Mouse (Mus musculus): Measurements from ENCODE around the gene Mterf1a. TPM values are rescaled to one million over a fixed set of nuclear protein-coding genes. Genes with fewer than 3 reads are reported as not detected.

Mterf1a gene
- polyA plus RNA-seq, 3 experiments from 2014 or later: 23.3 to 36.2 (median 33.8) TPM

Other genes starting within 250 kb of the Mterf1a start
- gene Tmbim7, start 242.8 kb downstream of the Mterf1a start, polyA plus RNA-seq (2017; shearing (Covaris generic)): not detected
- gene Gatad1, start 236.7 kb downstream of the Mterf1a start, polyA plus RNA-seq (2017; shearing (Covaris generic)): 10 to 100 TPM; 29.6 to 39.4 (median 39.1) TPM
- gene Ankib1, start 91.0 kb downstream of the Mterf1a start, polyA plus RNA-seq (2017; shearing (Covaris generic)): 10 to 100 TPM; 17.5 to 19.5 (median 18.8) TPM
- 100 to 1,000 TPM; 104 to 131 (median 120) TPM for gene Krit1, start 90.7 kb downstream of the Mterf1a start, polyA plus RNA-seq (2017; shearing (Covaris generic))
- under 1 TPM in 2 of 3 experiments, not detected in 1; 0.79 to 0.83 TPM for gene Lrrd1, start 48.8 kb downstream of the Mterf1a start, polyA plus RNA-seq (2017; shearing (Covaris generic))
- gene Akap9, start 34.1 kb upstream of the Mterf1a start, polyA plus RNA-seq (2017; shearing (Covaris generic)): 100 to 1,000 TPM; 102 to 198 (median 175) TPM
- 10 to 100 TPM; 36.8 to 62.9 (median 53.1) TPM for gene Cyp51, start 210.8 kb upstream of the Mterf1a start, polyA plus RNA-seq (2017; shearing (Covaris generic))